Mouse (Mus musculus): ENCODE data around the gene Cpxm1. TPM values are rescaled to one million over a fixed set of nuclear protein-coding genes. Genes with fewer than 3 reads are reported as not detected.

The Cpxm1 gene
- total RNA-seq, 2 experiments from 2014 or later = 5.8 to 7.3 TPM

GRCm38 (mm10) chr2:130341220-130341580 lies 56.2 kb downstream of the Cpxm1 start:
- no peak for DNase-seq (ENCODE audit: low spot score in 2 of 2)

Other genes starting within 250 kb of the Cpxm1 start
- gene Snrpb, start 218.2 kb downstream of the Cpxm1 start, total RNA-seq (2021) = 100 to 1,000 TPM; 113 to 115 TPM
- gene Tmc2, start 202.4 kb downstream of the Cpxm1 start, total RNA-seq (2021) = under 1 TPM in 1 of 2 experiments, not detected in 1; 0.12 TPM
- gene Nop56, start 123.1 kb downstream of the Cpxm1 start, total RNA-seq (2021) = 100 to 1,000 TPM; 122 to 153 TPM
- 100 to 1,000 TPM; 316 to 319 TPM for gene Idh3b, start 113.0 kb downstream of the Cpxm1 start, total RNA-seq (2021)
- gene Ebf4, start 102.4 kb downstream of the Cpxm1 start, total RNA-seq (2021) = 1 to 10 TPM; 9.1 to 10.0 TPM
- gene Gm28372, start 7.7 kb upstream of the Cpxm1 start, total RNA-seq (2021) = not detected
- gene 1700020A23Rik, start 7.7 kb upstream of the Cpxm1 start, total RNA-seq (2021) = not detected
- not detected for gene Tmem239, start 8.9 kb upstream of the Cpxm1 start, total RNA-seq (2021)
- gene Vps16, start 26.8 kb upstream of the Cpxm1 start, total RNA-seq (2021) = 10 to 100 TPM; 85.2 to 87.8 TPM
- gene Pced1a, start 27.1 kb upstream of the Cpxm1 start, total RNA-seq (2021) = 10 to 100 TPM; 23.1 to 23.4 TPM
- 100 to 1,000 TPM; 327 to 330 TPM for gene Ptpra, start 52.7 kb upstream of the Cpxm1 start, total RNA-seq (2021)
- gene Mrps26, start 166.2 kb upstream of the Cpxm1 start, total RNA-seq (2021) = 10 to 100 TPM; 81.6 to 85.7 TPM
- gene Oxt, start 178.6 kb upstream of the Cpxm1 start, total RNA-seq (2021) = not detected
- gene Avp, start 185.0 kb upstream of the Cpxm1 start, total RNA-seq (2021) = 1 to 10 TPM; 1.4 to 1.5 TPM
- 10 to 100 TPM in 1 of 2 experiments, 1 to 10 TPM in 1; 9.6 to 10.4 TPM for gene Fastkd5, start 232.5 kb upstream of the Cpxm1 start, total RNA-seq (2021)
- 10 to 100 TPM in 1 of 2 experiments, 1 to 10 TPM in 1; 9.3 to 11.2 TPM for gene Ubox5, start 232.5 kb upstream of the Cpxm1 start, total RNA-seq (2021)
- 100 to 1,000 TPM; 193 to 196 TPM for gene Lzts3, start 245.2 kb upstream of the Cpxm1 start, total RNA-seq (2021)